Mouse (Mus musculus) liver, adult 10 weeks (tissue): Measurements from ENCODE around the gene Olfr767. TPM values are rescaled to one million over a fixed set of nuclear protein-coding genes. Genes with fewer than 3 reads are reported as not detected.

Experiments used
- polyA plus RNA-seq: library from polyadenylated mRNA; stranded (reverse); fragments of 350-450 nt; fragmentation: Illumina TruSeq; extraction: RNeasy Lipid Tissue Mini Kit (QIAGEN cat#74804); gene quantifications from one replicate; pipeline ENCODE4 v1.2.3, GENCODE M21; 2014; ENCODE audit warnings: low read depth, low replicate concordance

The Olfr767 gene
- not detected for polyA plus RNA-seq

GRCm38 (mm10) chr10:129082810-129083209 is at the start of gene Olfr767:
Olfr767 (minus strand) TSS chr10:129082910.

DNA sequence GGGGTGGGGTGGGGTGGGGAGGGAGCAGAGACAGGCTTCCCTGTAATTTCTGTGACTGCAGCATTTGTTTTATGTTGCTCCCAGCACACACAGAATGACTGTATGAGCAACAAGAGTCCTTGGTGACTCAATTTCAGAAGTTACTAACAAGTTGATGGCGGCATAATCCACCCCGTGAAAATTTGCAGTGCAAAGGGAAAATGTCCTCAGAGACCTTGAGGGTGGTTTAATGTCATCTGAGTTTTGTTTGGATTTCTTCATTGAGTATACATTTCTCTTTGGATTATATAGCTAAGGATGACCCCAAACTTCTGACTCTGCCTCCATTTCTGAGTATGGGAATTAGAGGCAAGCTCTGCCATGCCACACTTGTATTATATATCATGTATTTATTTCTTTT is 35.1 kb upstream of the Olfr767 start, which contains the start of gene Olfr769:
Gene Olfr769, minus strand, starts transcription at position 101 of the 400 bp plus-strand sequence.

DNA sequence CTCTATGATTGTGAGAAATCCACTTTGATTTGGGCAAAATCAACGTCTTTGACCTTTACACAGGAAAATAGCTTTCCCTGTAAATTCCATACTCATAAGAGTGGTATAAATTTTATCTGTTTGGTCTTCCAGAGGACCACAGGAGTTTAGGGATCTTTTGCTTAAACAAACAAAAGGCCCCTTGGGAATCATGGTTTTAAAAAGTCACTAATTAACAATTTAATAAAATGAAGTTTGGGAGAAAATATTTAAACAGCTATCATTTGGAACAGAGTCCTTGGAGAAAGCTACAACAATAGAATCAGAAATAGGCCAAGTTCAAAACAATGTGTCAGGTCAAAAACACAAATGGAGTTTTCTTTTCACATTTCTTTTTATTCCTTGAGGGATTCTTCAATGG is 16.6 kb upstream of the Olfr767 start, which contains the start of gene Olfr768:
Gene Olfr768, minus strand, starts transcription at position 101 of the 400 bp plus-strand sequence.

DNA sequence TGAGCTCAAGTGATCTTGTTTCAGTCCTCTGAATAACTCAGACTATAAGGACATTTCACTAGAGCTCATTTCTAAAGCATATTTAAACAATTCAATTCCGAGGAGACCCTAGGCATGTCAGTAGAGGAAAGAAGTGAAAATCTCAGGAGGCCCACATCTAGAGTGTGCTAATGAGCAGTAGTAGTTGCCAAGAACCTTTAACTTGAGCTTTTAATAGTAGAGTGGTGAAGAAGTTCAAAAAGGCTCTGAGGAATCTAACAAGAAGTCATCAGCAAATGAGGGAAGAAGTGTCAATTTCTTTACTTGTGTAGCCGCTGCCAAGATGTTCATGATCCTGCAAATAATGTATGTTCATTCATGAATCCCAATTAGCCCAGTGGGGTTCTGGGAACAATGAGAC is 13.8 kb downstream of the Olfr767 start, which contains the start of gene Olfr766-ps1:
Gene Olfr766-ps1, minus strand, starts transcription at position 101 of the 400 bp plus-strand sequence.

GRCm38 (mm10) chr10:129049898-129050297 is 32.8 kb downstream of the Olfr767 start, which contains the start of gene Olfr765:
Olfr765 (minus strand) TSS chr10:129049998.

GRCm38 (mm10) chr10:129039796-129040195 is 42.9 kb downstream of the Olfr767 start, which contains the start of gene Olfr764-ps1:
Olfr764-ps1 (minus strand) TSS chr10:129039896.

Other genes starting within 250 kb of the Olfr767 start
- not detected for gene Gdf11, start 191.2 kb downstream of the Olfr767 start, polyA plus RNA-seq
- 7.7 TPM for gene Cd63, start 181.9 kb downstream of the Olfr767 start, polyA plus RNA-seq
- gene Rdh5, start 160.0 kb downstream of the Olfr767 start, polyA plus RNA-seq, result 7.7 TPM
- gene Bloc1s1, start 158.9 kb downstream of the Olfr767 start, polyA plus RNA-seq, result 15.0 TPM
- gene Itga7, start 149.1 kb downstream of the Olfr767 start, polyA plus RNA-seq, result 0.69 TPM
- 198 TPM for gene Mettl7b, start 121.9 kb downstream of the Olfr767 start, polyA plus RNA-seq
- gene Olfr9, start 93.5 kb downstream of the Olfr767 start, polyA plus RNA-seq, result not detected
- not detected for gene Olfr763, start 72.1 kb downstream of the Olfr767 start, polyA plus RNA-seq
- gene Olfr764-ps1, start 43.0 kb downstream of the Olfr767 start, polyA plus RNA-seq, result not detected
- not detected for gene Olfr765, start 32.9 kb downstream of the Olfr767 start, polyA plus RNA-seq
- not detected for gene Olfr766-ps1, start 13.9 kb downstream of the Olfr767 start, polyA plus RNA-seq
- gene Olfr768, start 16.5 kb upstream of the Olfr767 start, polyA plus RNA-seq, result not detected
- not detected for gene Olfr769, start 35.0 kb upstream of the Olfr767 start, polyA plus RNA-seq
- gene Olfr770, start 56.1 kb upstream of the Olfr767 start, polyA plus RNA-seq, result not detected
- gene Olfr771, start 81.8 kb upstream of the Olfr767 start, polyA plus RNA-seq, result not detected
- not detected for gene Olfr772, start 95.0 kb upstream of the Olfr767 start, polyA plus RNA-seq
- not detected for gene Olfr773, start 104.5 kb upstream of the Olfr767 start, polyA plus RNA-seq
- not detected for gene Olfr774, start 153.3 kb upstream of the Olfr767 start, polyA plus RNA-seq
- gene Olfr775, start 165.5 kb upstream of the Olfr767 start, polyA plus RNA-seq, result not detected
- gene Olfr776, start 176.2 kb upstream of the Olfr767 start, polyA plus RNA-seq, result not detected
- not detected for gene Olfr777, start 188.6 kb upstream of the Olfr767 start, polyA plus RNA-seq
- gene Olfr780, start 235.2 kb upstream of the Olfr767 start, polyA plus RNA-seq, result not detected
- not detected for gene Olfr781, start 245.9 kb upstream of the Olfr767 start, polyA plus RNA-seq